Mouse (Mus musculus): ENCODE data around the gene Celf2. TPM values are rescaled to one million over a fixed set of nuclear protein-coding genes. Genes with fewer than 3 reads are reported as not detected.

Celf2 gene
- polyA plus RNA-seq, 1 experiment, result 231 TPM

DNA sequence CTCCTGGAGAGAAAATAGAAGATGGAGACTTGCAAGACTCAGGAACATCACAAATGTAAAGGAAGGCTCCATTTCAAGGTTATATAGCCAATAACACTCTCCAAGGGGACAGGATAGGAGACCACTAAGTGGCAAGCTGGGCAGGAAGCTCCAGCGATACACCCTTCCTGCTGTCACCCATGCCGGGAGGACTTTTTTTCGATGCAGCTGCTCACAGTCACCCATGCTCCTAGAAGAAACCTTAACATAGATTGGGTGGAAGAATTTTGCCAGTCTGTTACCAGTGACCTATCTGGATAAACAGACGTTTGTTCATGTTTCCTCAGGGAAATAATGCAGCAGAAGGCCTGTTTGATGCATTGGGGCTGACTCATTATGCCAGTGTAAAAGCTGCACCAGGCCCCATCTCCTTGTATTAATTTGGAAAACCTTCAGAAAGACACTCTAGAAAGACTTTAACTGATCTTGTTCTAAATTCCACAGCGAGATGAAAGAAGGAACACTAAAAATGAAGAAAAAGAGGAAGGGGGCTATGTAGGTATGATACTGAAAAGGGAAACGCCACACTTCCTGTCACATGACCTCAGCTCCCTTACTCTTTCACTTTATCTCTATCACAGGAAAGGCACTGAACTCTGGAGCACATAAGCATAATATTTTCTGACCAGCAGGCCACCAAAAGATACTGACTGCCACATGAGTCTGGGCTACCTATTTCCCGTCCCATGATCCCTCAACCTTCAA is 798.5 kb downstream of the Celf2 start:
- no peak for DNase-seq (ENCODE audit: extremely low spot score in 1 of 2, low spot score in 1 of 2)

DNA sequence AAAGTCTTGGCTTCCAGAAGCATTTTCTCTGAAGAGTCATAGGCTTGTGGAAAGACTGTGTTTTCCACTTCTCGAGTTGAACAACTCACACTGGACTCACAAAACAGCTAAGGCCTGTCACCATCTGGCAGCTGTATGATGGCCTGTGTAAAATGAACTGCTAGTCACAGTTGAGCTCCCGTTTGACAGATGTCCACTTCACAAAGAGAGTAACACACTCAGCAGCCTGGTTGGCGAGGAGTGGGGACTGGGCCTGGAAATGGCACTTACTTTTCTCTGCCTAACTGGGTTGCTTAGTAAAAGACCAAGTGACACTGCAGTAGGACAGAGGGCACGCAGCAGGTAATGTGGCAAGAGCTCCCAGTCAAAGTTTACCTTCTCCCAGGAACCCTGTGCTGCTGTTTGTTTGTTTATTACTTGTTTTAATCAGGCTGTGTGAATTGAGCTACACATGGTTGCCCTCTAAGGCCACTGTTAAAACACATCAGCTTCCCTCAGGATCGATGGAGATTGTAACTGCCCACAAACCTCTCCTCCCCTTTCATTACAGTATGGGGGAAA is 801.3 kb downstream of the Celf2 start:
- no peak for DNase-seq (ENCODE audit: extremely low spot score in 1 of 2, low spot score in 1 of 2)

DNA sequence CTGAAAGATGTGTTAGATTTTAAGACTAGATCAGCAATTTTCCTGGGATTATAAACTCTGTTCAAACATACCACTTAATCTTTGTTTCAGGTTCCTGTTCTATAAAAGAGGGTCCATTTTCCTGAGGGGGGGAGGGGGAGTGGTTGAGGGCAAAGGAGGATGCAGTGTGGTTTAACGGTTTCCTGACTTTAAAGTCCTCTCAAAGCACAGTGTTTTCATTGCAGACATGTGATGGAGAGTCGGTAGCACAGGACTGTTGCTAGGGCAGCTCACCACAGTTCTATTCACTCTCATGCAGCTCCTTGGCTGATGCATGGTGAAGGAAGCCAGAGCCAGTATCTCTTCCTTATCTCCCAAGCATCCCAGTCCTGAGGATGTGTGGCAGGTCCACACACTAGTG is 802.1 kb downstream of the Celf2 start:
- DNase-seq (ENCODE audit: extremely low spot score in 1 of 2, low spot score in 1 of 2), result no peak

DNA sequence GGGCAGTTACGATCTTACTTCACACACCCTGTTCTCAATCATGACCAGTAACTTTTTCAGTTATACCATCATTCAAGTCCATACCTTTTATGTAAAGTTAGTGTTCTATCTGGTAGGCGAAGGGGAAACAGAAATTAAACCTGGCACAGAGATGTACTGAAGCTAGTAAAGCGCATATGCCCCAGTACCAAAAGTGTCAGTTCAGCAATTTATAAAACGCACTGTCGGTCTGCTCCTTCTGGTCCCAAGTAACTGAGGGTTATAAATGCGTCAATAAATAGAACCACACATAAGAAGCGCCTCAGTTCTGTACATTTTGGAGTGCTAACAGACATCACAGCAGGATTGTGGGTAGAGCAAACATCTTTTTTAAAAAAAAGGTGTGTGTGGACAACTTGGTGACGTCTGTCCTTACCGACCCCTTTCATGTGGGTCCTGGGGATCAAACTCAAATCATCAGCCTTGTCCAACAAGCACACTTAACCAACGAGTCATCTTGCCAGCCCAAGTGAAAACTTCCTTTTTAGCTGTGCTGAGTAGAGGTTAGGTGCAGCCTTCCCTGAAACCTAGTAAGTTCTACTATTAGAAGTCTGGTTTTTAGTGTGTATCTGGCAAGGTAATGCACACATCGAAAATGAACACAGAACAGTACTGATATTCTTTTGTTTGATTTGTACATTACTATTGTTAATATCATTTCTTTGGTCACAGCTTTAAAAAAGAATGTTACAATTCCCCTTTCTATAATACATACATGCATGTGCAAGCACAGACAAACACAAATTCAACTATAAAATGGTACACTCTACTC is 803.2 kb downstream of the Celf2 start:
- DNase-seq (ENCODE audit: extremely low spot score in 1 of 2, low spot score in 1 of 2), result no peak

DNA sequence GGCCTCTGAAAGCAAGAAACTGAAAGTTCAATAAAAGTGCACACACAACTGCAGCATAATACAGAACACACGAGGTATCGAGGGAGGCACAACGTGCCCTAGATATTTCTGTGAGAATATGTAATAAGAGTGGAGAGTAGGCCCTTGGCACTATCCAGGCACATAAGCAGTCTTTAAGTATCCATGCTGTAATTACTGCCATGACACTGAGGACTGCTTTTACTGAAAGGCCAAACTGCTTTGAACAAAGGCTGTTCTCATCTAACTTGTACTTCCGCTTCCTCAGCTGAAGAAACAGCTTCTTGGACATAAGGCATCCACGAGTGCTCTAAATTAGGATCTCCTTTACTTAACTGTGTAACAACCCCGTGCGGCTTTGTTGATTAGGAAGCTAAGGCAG is 803.9 kb downstream of the Celf2 start:
- no peak for DNase-seq (ENCODE audit: extremely low spot score in 1 of 2, low spot score in 1 of 2)

DNA sequence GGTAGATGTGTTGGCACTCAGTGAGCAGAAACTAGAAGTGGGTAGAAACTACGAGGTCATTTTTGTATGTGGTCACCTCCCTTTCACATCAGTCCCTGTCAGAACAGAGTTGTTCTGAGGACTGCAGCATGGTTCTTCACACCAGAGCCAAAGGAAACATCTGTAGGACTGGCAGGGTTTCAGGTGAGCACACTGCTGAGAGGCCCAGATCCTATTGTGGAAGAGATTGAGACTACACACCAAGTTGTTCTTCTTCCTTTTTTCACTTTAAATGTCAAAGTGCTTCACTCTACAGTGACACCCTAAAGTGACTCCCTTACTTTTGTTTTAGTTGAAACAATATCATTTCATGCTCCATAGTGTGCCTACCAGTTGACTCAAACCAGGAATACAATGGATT is 804.6 kb downstream of the Celf2 start:
- DNase-seq (ENCODE audit: extremely low spot score in 1 of 2, low spot score in 1 of 2), result no peak

DNA sequence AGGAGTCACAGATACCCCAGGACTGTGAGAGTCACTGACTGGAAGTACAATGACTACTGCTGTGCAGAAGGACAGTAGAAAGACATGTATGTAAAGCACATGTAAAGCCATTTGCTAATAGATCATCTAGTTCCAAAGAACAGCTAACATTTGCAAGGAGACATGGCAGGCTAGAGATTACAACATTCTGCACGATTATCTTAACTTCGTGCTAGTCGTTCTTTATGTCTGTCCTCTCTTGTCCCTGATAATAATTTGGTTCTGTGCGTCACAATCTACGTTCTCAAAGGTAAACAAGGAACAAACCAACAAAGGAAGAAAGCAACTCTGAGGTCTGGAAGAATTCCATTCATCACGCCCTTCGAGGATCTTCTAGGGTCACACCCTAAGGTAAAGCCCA is 805.0 kb downstream of the Celf2 start:
- no peak for DNase-seq (ENCODE audit: extremely low spot score in 1 of 2, low spot score in 1 of 2)

DNA sequence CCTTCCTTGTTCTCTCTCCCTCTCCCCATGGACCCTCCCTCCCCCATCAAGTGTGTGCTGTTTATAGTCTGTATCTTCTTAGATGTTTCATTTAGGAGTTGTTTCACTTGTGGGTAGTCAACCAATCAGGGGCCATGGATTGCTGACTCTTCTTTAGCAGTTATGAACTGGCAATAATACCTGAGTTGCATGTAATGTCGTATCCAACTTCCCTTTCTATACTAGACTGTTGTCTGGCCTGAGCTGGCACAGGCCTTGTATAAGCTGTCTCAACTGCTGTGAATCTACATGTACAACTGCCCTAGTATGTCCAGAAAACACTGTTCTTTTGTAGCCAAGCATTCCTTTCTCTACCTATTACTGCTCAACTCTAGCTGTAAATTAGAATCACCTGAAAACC is 813.0 kb downstream of the Celf2 start:
- no peak for DNase-seq (ENCODE audit: extremely low spot score in 1 of 2, low spot score in 1 of 2)

DNA sequence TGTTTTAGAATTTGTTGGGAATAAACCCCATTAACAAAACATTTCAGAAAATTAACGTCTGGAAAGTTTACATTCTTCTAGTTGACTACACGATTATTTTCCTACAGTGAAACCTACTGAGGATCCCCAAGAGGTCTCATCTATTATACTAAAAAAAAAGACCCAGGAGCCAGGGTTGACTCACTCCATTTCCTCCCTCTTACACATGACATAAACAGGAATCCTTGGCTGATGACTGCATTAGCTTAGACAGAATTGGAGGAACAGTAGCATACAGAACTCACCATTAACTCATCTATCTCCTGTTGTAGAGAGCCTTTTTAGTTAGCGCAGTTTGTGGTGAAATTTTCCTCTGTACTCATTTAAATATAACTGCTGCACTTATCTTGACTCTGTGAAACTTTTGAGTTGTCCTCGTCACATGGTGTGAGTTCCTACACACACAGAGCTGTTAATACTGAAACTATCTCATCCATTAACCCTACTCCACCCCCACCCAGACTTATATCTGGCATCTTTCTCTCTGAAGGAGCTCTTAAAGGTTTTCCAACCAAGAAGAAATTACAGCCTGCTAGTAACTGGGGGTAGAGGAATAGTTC is 813.9 kb downstream of the Celf2 start:
- DNase-seq (ENCODE audit: extremely low spot score in 1 of 2, low spot score in 1 of 2), result no peak

DNA sequence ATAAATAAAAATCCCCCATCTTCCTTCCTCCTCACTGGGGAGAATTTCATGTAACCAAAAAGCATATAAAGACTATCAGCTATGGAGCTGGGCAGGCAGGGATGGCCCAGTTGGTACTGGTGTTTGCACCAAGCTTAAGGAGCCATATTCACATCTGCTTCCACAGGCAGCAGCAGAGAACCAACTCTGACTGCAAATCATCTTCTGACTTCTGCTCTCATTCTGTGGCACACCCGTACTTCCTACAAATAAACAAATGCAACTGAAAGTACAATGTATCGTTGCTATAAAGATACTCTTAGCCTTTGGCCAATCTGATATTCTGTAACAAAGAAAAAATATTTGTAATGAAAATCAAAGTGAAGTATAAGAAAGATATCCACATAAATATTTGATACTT is 819.7 kb downstream of the Celf2 start:
- DNase-seq (ENCODE audit: extremely low spot score in 1 of 2, low spot score in 1 of 2), result no peak

DNA sequence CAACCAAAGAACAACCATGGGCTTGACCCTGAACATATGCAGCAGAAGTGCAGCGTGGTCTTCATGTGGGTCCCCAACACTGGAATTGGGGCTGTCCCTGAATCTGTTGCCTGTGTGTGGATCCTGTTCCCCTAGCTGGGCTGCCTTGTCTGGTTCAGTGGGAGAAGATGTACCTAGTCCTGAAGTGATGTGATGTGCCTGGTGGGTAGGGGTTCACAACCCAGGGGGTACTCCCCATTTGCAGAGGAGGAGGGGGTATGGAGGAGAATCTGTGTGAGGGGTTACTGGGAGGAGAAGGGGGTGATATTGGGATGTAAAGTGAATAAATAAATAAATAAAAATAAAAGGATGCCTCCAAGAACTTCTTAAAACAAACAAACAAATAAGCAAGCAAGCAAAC is 831.1 kb downstream of the Celf2 start:
- DNase-seq (ENCODE audit: extremely low spot score in 1 of 2, low spot score in 1 of 2), result no peak

DNA sequence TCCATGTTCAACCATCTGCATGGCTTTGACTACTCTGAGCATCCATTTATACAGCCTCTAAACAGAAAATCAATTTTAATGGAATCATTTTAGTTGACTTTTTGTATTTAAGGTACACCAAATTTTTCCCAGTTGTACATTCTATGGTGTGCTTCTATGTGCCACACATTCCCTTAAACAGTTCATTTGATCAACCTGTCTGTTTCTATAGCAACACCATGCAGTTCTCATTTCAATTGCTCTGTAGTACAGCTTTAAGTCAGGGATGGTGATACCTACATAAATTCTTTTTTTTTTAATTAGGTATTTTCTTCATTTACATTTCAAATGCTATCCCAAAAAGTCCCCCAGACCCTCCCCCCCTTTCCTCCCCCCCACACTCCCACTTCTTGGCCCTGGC is 831.9 kb downstream of the Celf2 start:
- DNase-seq (ENCODE audit: extremely low spot score in 1 of 2, low spot score in 1 of 2), result no peak

DNA sequence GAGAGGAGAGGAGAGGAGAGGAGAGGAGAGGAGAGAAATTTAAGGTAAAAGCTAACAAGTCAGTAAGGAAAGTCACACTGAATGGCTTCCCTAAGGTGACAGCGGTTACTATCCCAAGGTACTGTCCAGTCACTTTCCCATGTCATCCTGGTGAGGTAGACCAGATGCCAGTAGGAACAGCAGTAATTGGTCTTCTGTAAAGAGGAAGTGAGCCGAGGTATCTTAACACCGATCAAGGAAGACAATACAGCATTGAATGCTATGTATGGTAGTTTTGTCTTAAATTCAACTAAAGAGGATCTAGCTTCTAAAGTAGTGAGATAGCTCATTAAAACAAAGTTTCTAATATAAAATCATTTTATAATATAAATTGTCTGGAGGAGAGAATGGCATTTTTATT is 835.0 kb downstream of the Celf2 start:
- no peak for DNase-seq (ENCODE audit: extremely low spot score in 1 of 2, low spot score in 1 of 2)

DNA sequence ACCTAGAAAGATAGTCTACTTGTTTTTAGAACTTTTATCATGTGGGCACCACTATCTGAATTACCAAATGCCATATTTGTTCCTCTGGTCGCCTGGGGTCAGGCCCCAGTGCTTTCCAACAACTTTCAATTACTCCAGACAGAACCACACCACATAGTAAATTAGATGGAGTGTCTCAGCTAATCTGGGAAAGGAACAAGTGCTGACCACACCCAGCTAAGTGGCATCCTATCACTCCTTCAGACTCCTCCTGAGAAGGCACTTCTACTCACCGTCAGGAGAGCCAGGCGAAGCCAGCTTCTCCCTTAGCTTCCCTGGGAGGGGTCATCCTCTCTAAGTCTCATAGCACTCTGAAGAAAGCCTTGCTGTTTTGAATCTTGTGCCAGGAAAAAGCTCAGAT is 835.9 kb downstream of the Celf2 start:
- DNase-seq (ENCODE audit: extremely low spot score in 1 of 2, low spot score in 1 of 2), result no peak

DNA sequence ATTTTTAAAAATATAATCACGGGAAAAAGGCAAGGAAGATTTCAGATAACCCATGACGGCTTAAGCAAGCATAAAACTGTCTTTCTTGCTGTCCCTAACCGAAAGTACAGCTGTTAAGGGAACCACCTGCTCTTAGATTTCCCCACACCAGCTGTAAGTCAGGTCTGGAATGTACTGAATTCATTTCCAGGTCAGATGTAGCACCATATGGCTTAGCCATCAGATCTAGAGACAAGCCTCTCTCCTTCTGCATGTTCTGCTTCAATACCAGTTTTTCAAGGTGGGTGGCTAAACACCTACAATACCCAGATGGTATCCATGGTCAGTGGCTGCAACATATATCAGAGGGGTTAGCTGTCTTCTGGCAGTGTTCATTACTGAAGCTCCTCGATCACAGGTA is 841.8 kb downstream of the Celf2 start:
- peak; percentile 44 to 63 for DNase-seq (ENCODE audit: extremely low spot score in 1 of 2, low spot score in 1 of 2)

DNA sequence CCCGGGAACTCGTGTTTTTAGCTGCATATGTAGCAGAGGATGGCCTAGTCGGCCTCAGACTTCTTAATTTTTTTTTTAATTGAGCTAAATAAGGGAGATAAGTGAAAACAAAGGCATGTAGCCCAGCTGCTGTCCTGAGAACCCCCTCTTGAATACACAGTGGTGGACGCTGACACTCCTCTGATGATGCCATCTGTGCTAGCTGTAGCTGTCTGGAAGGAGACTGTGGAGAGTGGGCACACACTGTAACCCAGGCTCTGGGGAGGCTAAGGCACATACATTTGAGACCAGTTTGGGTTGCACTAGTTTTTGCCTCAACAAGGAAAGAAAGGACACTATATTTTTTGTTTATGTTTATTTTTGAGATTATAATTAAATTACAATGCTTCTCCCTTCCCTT is 849.5 kb downstream of the Celf2 start:
- DNase-seq (ENCODE audit: extremely low spot score in 1 of 2, low spot score in 1 of 2), result no peak

DNA sequence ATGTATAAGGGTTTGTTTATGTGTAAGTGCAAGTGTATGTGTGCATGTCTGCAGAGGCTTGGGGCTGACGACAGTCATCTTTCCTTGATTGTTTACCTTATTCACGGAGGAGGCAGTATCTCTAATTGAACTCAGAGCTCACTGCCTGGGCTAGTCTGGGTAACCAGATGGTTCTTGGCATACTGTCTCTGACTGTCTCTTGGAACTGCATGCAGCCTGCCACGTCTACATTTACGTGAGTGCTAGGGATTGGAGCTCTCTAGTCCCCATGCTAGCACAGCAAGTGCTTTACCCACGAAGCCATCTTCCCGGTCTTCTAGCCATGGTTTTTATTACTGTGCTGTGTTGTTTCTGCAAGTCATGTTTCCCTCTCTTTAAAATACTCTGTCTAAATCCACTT is 855.6 kb downstream of the Celf2 start:
- no peak for DNase-seq (ENCODE audit: extremely low spot score in 1 of 2, low spot score in 1 of 2)

DNA sequence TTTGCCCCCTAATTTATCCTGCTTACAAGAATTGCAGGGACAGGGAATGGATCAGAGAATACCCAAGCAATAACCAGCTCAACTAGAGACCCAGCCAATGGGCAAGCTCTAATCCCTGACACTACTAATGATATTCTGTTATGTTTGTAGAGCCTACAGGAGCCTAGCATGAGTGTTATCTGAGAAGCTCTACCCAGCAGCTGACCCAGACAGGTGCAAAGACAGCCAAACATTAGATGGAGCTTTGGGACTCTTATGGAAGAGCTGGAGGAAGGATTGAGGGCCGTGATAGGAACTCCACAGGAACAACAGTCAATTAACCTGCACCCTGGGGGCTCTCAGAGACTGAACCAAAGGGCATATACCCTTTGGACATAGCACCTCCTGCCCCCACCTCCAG is 857.7 kb downstream of the Celf2 start:
- DNase-seq (ENCODE audit: extremely low spot score in 1 of 2, low spot score in 1 of 2), result no peak

DNA sequence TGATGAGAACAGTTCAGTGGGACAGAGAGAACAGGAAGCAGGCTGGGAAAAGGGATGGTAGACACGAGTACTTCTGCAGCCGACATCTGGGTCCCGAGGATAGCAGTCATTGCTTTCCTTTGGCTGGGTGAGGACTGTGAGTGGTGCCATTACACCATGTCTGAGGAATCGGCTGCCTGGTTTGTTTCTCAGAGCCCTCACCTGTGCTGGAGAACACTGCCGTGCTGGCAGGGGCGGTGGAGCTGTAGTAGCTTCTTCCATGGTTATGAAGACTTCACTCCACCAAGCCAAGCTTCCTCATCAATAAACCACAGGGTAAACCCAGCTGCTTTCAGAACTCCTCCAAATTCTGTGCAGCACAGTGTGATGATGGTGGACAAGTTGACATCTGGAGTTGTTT is 860.5 kb downstream of the Celf2 start:
- no peak for DNase-seq (ENCODE audit: extremely low spot score in 1 of 2, low spot score in 1 of 2)

DNA sequence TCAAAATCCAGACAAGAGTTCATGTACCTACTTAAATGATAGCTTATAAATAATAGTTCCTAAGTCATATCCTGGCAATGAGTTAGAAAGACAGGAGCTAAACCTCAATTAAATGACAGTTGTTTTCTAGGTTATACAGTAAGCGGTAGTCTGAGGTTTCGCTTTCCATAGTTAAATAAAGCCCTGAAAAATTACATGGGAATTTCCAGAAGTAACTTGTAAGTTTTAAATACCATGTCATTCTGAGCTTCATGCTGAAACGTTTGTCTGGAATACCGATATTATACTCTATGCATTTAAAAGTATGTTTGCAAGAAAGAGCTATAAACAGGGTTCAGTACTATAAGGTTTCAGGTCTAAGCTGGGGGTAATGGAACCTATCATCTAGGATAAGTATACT is 862.3 kb downstream of the Celf2 start:
- no peak for DNase-seq (ENCODE audit: extremely low spot score in 1 of 2, low spot score in 1 of 2)

DNA sequence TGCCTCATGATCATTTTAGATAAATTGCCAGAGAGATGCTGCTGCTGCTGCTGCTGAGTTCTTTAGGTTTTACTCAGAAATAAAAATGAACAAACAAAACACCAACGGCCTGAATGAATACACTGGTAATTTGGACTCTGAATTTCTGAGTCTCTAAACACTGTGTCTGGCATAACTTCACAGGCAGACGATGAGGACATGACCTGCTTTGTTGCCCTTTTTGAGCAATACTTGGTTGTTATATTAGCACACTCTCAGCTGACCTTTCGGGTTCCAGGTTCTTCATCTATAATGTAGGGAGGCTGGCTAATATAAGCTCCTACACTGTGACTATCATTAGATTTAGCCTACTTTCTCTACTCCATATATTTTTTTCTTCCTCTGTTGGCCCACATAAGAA is 863.0 kb downstream of the Celf2 start:
- DNase-seq (ENCODE audit: extremely low spot score in 1 of 2, low spot score in 1 of 2), result no peak
